Comparison of ENCODE assay signal across 8 mouse cellular contexts in genomic region chr3:88425330-88425689, GRCm38 (mm10). TPM values are rescaled to one million over a fixed set of nuclear protein-coding genes. Genes with fewer than 3 reads are reported as not detected.
A peak's percentile ranks its signal among the peaks of the same experiment; 100 is the strongest.
DNase-seq lines count a peak whose midpoint lies in the region; ATAC-seq lines count a peak whose summit lies in the region.

No protein-coding gene starts in this region.

- no peak for DNase-seq in forebrain, embryonic 10.5 days (ENCODE audit: extremely low spot score, low spot score)
- no peak for DNase-seq in forebrain, embryonic 11.5 days (ENCODE audit: low spot score)
- DNase-seq in neural tube, embryonic 11.5 days (ENCODE audit: low spot score), result no peak
- no peak for DNase-seq in neural tube, embryonic 10.5 days (ENCODE audit: extremely low spot score, low spot score)
- no peak for DNase-seq in thymus, postnatal 36 days
- no peak for DNase-seq in cerebellum, adult 11-12 months
- DNase-seq in urinary bladder, adult 2 months (ENCODE audit: low spot score), result no peak

- 7% methylated on average over 2 of the region's 2 CpGs for WGBS in forebrain, embryonic 10.5 days
- WGBS in forebrain, embryonic 11.5 days, result 5% methylated on average over 2 of the region's 2 CpGs
- 11% methylated on average over 2 of the region's 2 CpGs for WGBS in neural tube, embryonic 11.5 days
- WGBS in liver, embryonic 15.5 days (ENCODE audit: insufficient replicate concordance), result 11% methylated on average over 2 of the region's 2 CpGs

- peak overlapping the region; percentile 88 for H3K4me3 ChIP-seq in forebrain, embryonic 10.5 days
- no peak overlapping the region for H3K4me3 ChIP-seq in forebrain, embryonic 11.5 days (ENCODE audit: low read depth, low read length)
- peak overlapping the region; percentile 57; the same call in 1 of the 2 replicates for H3K4me3 ChIP-seq in neural tube, embryonic 11.5 days (ENCODE audit: low read depth, low read length)
- H3K4me3 ChIP-seq in liver, embryonic 15.5 days (replicated peaks), result peak overlapping the region; percentile 79

- peaks cover 33% of the 10 kb centered on the region for H3K4me1 ChIP-seq in forebrain, embryonic 10.5 days
- H3K4me1 ChIP-seq in forebrain, embryonic 11.5 days (replicated peaks; ENCODE audit: control insufficient read depth, insufficient read depth, low read length), result peaks cover 3% of the 10 kb centered on the region; the same call in 1 of the 2 replicates
- peaks cover 12% of the 10 kb centered on the region; the same call in 1 of the 2 replicates for H3K4me1 ChIP-seq in neural tube, embryonic 11.5 days (ENCODE audit: control insufficient read depth, insufficient read depth, low read length)
- peaks cover 55% of the 10 kb centered on the region for H3K4me1 ChIP-seq in liver, embryonic 15.5 days (replicated peaks)

- peak overlapping the region; percentile 80 for H3K27ac ChIP-seq in forebrain, embryonic 10.5 days
- no peak overlapping the region for H3K27ac ChIP-seq in forebrain, embryonic 11.5 days (ENCODE audit: low read depth, low read length)
- no peak overlapping the region for H3K27ac ChIP-seq in neural tube, embryonic 11.5 days (ENCODE audit: low read depth, low read length)
- H3K27ac ChIP-seq in liver, embryonic 15.5 days (replicated peaks), result peak overlapping the region; percentile 66; the same call in 1 of the 2 replicates

- ATAC-seq in forebrain, embryonic 11.5 days (replicated peaks; ENCODE audit: low FRiP score), result no peak; the same call in 1 of the 2 replicates
- no peak for ATAC-seq in neural tube, embryonic 11.5 days (ENCODE audit: insufficient read depth, low FRiP score, low TSS enrichment)
- no peak for ATAC-seq in liver, embryonic 15.5 days (ENCODE audit: insufficient read depth)

- H3K27me3 ChIP-seq in forebrain, embryonic 10.5 days (ENCODE audit: poor library complexity, severe bottlenecking), result no peaks in the 10 kb centered on the region
- no peaks in the 10 kb centered on the region for H3K27me3 ChIP-seq in forebrain, embryonic 11.5 days (ENCODE audit: control insufficient read depth, insufficient read depth, low read length)
- no peaks in the 10 kb centered on the region for H3K27me3 ChIP-seq in neural tube, embryonic 11.5 days (ENCODE audit: control insufficient read depth, insufficient read depth, low read length)
- H3K27me3 ChIP-seq in liver, embryonic 15.5 days, result no peaks in the 10 kb centered on the region

- peaks cover 17% of the 10 kb centered on the region for H3K36me3 ChIP-seq in forebrain, embryonic 10.5 days (replicated peaks)
- H3K36me3 ChIP-seq in forebrain, embryonic 11.5 days (ENCODE audit: control insufficient read depth, insufficient read depth, low read length), result no peaks in the 10 kb centered on the region
- H3K36me3 ChIP-seq in neural tube, embryonic 11.5 days (ENCODE audit: control insufficient read depth, insufficient read depth, low read length), result peaks cover 1% of the 10 kb centered on the region; the same call in 1 of the 2 replicates
- H3K36me3 ChIP-seq in liver, embryonic 15.5 days (replicated peaks), result peaks cover 14% of the 10 kb centered on the region

- H3K9me3 ChIP-seq in forebrain, embryonic 10.5 days, result no peaks in the 10 kb centered on the region
- no peaks in the 10 kb centered on the region for H3K9me3 ChIP-seq in forebrain, embryonic 11.5 days (ENCODE audit: control insufficient read depth, low read length)
- H3K9me3 ChIP-seq in neural tube, embryonic 11.5 days (ENCODE audit: control insufficient read depth, low read length), result no peaks in the 10 kb centered on the region
- no peaks in the 10 kb centered on the region for H3K9me3 ChIP-seq in liver, embryonic 15.5 days (replicated peaks)

- H3K4me2 ChIP-seq in forebrain, embryonic 11.5 days (ENCODE audit: low read depth, low read length, severe bottlenecking), result no peak overlapping the region
- H3K4me2 ChIP-seq in neural tube, embryonic 11.5 days (ENCODE audit: low read depth), result peak overlapping the region; percentile 13; the same call in 1 of the 2 replicates
- peak overlapping the region; percentile 87 for H3K4me2 ChIP-seq in liver, embryonic 15.5 days

- no peak overlapping the region for H3K9ac ChIP-seq in forebrain, embryonic 11.5 days (ENCODE audit: low read length)
- H3K9ac ChIP-seq in neural tube, embryonic 11.5 days (ENCODE audit: low read length), result no peak overlapping the region
- H3K9ac ChIP-seq in liver, embryonic 15.5 days, result peak overlapping the region; percentile 26; the same call in 1 of the 2 replicates

RNA-seq across cellular contexts. Expression of gene Slc25a44, which starts 0.4 kb away (rescaled TPM):
- 17.9 and 20.0 TPM in 2 replicates for polyA plus RNA-seq in forebrain, embryonic 10.5 days (2016; fragmentation: Nextera tagmentation; extraction: Ambion mirVana)
- polyA plus RNA-seq in forebrain, embryonic 11.5 days (2014; fragmentation: Nextera tagmentation; extraction: Ambion mirVana), result 22.6 and 23.1 TPM in 2 replicates
- 24.8 and 27.0 TPM in 2 replicates for polyA plus RNA-seq in neural tube, embryonic 11.5 days (2014; fragmentation: Nextera tagmentation; extraction: Ambion mirVana)
- polyA plus RNA-seq in liver, embryonic 15.5 days (2015; fragmentation: Nextera tagmentation; extraction: Ambion mirVana), result 10.6 and 12.7 TPM in 2 replicates
- 18.7 and 19.8 TPM in 2 replicates for polyA plus RNA-seq in urinary bladder, adult 2 months (2012; rRNA removed)

RNA-seq across cellular contexts. Expression of gene Pmf1, which starts 15.2 kb away (rescaled TPM):
- 177 and 181 TPM in 2 replicates for polyA plus RNA-seq in forebrain, embryonic 10.5 days (2016; fragmentation: Nextera tagmentation; extraction: Ambion mirVana)
- 141 and 158 TPM in 2 replicates for polyA plus RNA-seq in forebrain, embryonic 11.5 days (2014; fragmentation: Nextera tagmentation; extraction: Ambion mirVana)
- polyA plus RNA-seq in neural tube, embryonic 11.5 days (2014; fragmentation: Nextera tagmentation; extraction: Ambion mirVana), result 118 and 124 TPM in 2 replicates
- 77.7 and 83.2 TPM in 2 replicates for polyA plus RNA-seq in liver, embryonic 15.5 days (2015; fragmentation: Nextera tagmentation; extraction: Ambion mirVana)
- polyA plus RNA-seq in urinary bladder, adult 2 months (2012; rRNA removed), result 25.4 and 27.2 TPM in 2 replicates

RNA-seq across cellular contexts. Expression of gene Sema4a, which starts 35.7 kb away (rescaled TPM):
- polyA plus RNA-seq in forebrain, embryonic 10.5 days (2016; fragmentation: Nextera tagmentation; extraction: Ambion mirVana), result 5.9 and 6.7 TPM in 2 replicates
- polyA plus RNA-seq in forebrain, embryonic 11.5 days (2014; fragmentation: Nextera tagmentation; extraction: Ambion mirVana), result 9.3 and 10.3 TPM in 2 replicates
- 5.8 and 6.1 TPM in 2 replicates for polyA plus RNA-seq in neural tube, embryonic 11.5 days (2014; fragmentation: Nextera tagmentation; extraction: Ambion mirVana)
- polyA plus RNA-seq in liver, embryonic 15.5 days (2015; fragmentation: Nextera tagmentation; extraction: Ambion mirVana), result 25.0 and 26.2 TPM in 2 replicates
- polyA plus RNA-seq in urinary bladder, adult 2 months (2012; rRNA removed), result 63.2 and 63.3 TPM in 2 replicates

RNA-seq across cellular contexts. Expression of gene Bglap, which starts 41.0 kb away (rescaled TPM):
- 0.84 TPM in 1 of 2 replicates, not detected in the other for polyA plus RNA-seq in forebrain, embryonic 10.5 days (2016; fragmentation: Nextera tagmentation; extraction: Ambion mirVana)
- polyA plus RNA-seq in forebrain, embryonic 11.5 days (2014; fragmentation: Nextera tagmentation; extraction: Ambion mirVana), result not detected in 2 replicates
- not detected in 2 replicates for polyA plus RNA-seq in neural tube, embryonic 11.5 days (2014; fragmentation: Nextera tagmentation; extraction: Ambion mirVana)
- polyA plus RNA-seq in liver, embryonic 15.5 days (2015; fragmentation: Nextera tagmentation; extraction: Ambion mirVana), result not detected in 2 replicates
- polyA plus RNA-seq in urinary bladder, adult 2 months (2012; rRNA removed), result 0.27 and 0.89 TPM in 2 replicates

RNA-seq across cellular contexts. Expression of gene Bglap2, which starts 46.8 kb away (rescaled TPM):
- polyA plus RNA-seq in forebrain, embryonic 10.5 days (2016; fragmentation: Nextera tagmentation; extraction: Ambion mirVana), result not detected in 2 replicates
- not detected in 2 replicates for polyA plus RNA-seq in forebrain, embryonic 11.5 days (2014; fragmentation: Nextera tagmentation; extraction: Ambion mirVana)
- polyA plus RNA-seq in neural tube, embryonic 11.5 days (2014; fragmentation: Nextera tagmentation; extraction: Ambion mirVana), result not detected in 2 replicates
- polyA plus RNA-seq in liver, embryonic 15.5 days (2015; fragmentation: Nextera tagmentation; extraction: Ambion mirVana), result 0.28 TPM in 1 of 2 replicates, not detected in the other
- polyA plus RNA-seq in urinary bladder, adult 2 months (2012; rRNA removed), result 21.5 and 24.7 TPM in 2 replicates

Comparison
In these comparisons a context has a peak if more than half of its experiments do, and no peak if none do; other contexts are left out.
1. H3K27ac ChIP-seq: peak in forebrain, embryonic 10.5 days (single experiment) and liver, embryonic 15.5 days (single experiment); none in forebrain, embryonic 11.5 days (single experiment) and neural tube, embryonic 11.5 days (single experiment).